Mouse (Mus musculus): ENCODE results near the gene Olfr509.
"Not testable (repeated sequence)": the region's sequence is repeated elsewhere in the genome, so short reads cannot be mapped to it uniquely, and the experiment has no call there.

The Olfr509 gene

GRCm38 (mm10) chr7:108651806-108652205, at the start of gene Olfr509:
Gene Olfr509 (minus strand): TSS chr7:108651906.
- DNase-seq, result no peak

- no peak for DNase-seq
These were observed 27.2 kb upstream of the Olfr509 start for GRCm38 (mm10) chr7:108678886-108679285.

- DNase-seq, result no peak
These were observed 19.4 kb upstream of the Olfr509 start for GRCm38 (mm10) chr7:108671058-108671457.

GRCm38 (mm10) chr7:108666118-108666517, 14.4 kb upstream of the Olfr509 start, which contains the start of gene Olfr510:
Gene Olfr510 (plus strand): TSS chr7:108666418.
- no peak for DNase-seq

- DNase-seq, result no peak
These were observed 10.7 kb upstream of the Olfr509 start for GRCm38 (mm10) chr7:108662419-108662818.

- no peak for DNase-seq
These were observed 22.0 kb downstream of the Olfr509 start, which contains the start of gene Olfr508 for GRCm38 (mm10) chr7:108629694-108630093. Gene Olfr508 (plus strand): TSS chr7:108629994.

- no peak for DNase-seq
These were observed 30.2 kb downstream of the Olfr509 start, which contains the start of gene Olfr507 for GRCm38 (mm10) chr7:108621514-108621913. Gene Olfr507 (plus strand): TSS chr7:108621814.

- DNase-seq, result not testable (repeated sequence)
These were observed 34.9 kb downstream of the Olfr509 start for GRCm38 (mm10) chr7:108616781-108617180.

GRCm38 (mm10) chr7:108614110-108614509, 37.6 kb downstream of the Olfr509 start:
- DNase-seq, result no peak

GRCm38 (mm10) chr7:108610487-108610886, 41.2 kb downstream of the Olfr509 start, which contains the start of gene Olfr506:
Gene Olfr506 (plus strand): TSS chr7:108610787.
- no peak for DNase-seq

- DNase-seq, result not testable (repeated sequence)
These were observed 49.8 kb downstream of the Olfr509 start for GRCm38 (mm10) chr7:108601916-108602315.
